Mouse (Mus musculus) cerebellum, adult 2 months (tissue): ENCODE measurements around the gene Dap3.

ENCODE experiments used
- CTCF ChIP-seq: fragments of 200-500 bp; IDR thresholded peaks from 2 replicates; pipeline ENCODE4 v1.5.1; 2011; ENCODE audit warnings: low read depth, mild to moderate bottlenecking, control low read depth, low read length, moderate library complexity, borderline replicate concordance; ENCODE audit not compliant: insufficient read depth
- POLR2A ChIP-seq: fragments of 200-500 bp; IDR thresholded peaks from 2 replicates; pipeline ENCODE4 v1.6.1; 2011; ENCODE audit warnings: low read length, control low read depth, borderline replicate concordance; ENCODE audit not compliant: insufficient read depth

- TF ChIP-seq POLR2A: no peak
- TF ChIP-seq CTCF: no peak
Measured at GRCm38 (mm10) chr3:88942316-88942880, 8.6 kb downstream of the Dap3 start.
